In the genomic region with DNA sequence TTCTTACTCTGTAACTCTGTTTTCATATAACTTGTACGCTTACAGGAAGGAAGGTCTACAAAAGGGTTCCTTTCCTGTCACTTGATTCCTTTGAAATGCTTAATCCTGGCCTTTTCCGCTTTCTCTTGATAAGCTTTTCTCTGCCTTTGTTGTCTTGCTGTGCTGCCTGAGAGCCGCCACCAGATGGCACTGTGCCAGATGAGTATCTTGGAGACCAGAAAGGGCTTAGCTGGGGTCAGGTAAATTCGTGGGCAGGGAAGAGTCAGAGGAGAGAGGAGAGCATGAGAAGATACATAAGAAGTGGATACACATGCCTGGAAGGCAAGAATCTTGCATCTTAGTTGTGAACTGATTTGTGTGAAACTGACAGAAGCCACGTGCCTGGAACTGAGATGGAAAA, we compare ENCODE assay signal across 7 mouse cellular contexts. TPM values are rescaled to one million over a fixed set of nuclear protein-coding genes. Genes with fewer than 3 reads are reported as not detected.
A peak's percentile ranks its signal among the peaks of the same experiment; 100 is the strongest.
DNase-seq lines count a peak whose midpoint lies in the region; ATAC-seq and TF ChIP-seq lines count a peak whose summit lies in the region.

No protein-coding gene starts in this region.

- H3K4me3 ChIP-seq in E14TG2a.4 (replicated peaks; ENCODE audit: low read length) = no peak overlapping the region
- no peak overlapping the region for H3K4me3 ChIP-seq in small intestine, adult 2 months (ENCODE audit: low read depth, low read length)

- no peaks in the 10 kb centered on the region for H3K36me3 ChIP-seq in E14TG2a.4 (ENCODE audit: insufficient read depth, low read length)
- H3K36me3 ChIP-seq in small intestine, adult 2 months (ENCODE audit: control insufficient read depth, insufficient read depth, low read length) = no peaks in the 10 kb centered on the region

- DNase-seq in 416B (ENCODE audit: low read depth) = peak; percentile 30
- peak; percentile 19 for DNase-seq in c-Kit-positive CD71-negative TER-119-negative erythroid progenitor cells, embryonic 14.5 days (ENCODE audit: low read depth)
- DNase-seq in forelimb bud, embryonic 11.5 days (ENCODE audit: low read depth, low spot score) = peak; percentile 74
- DNase-seq in kidney, postnatal 4 days = peak; percentile 87 to 89

- WGBS in small intestine, adult 2 months = 18% methylated on average over 5 of the region's 5 CpGs

- TF ChIP-seq CTCF in E14TG2a.4 (conservative IDR thresholded peaks at IDR 0.05; ENCODE audit: low read length) = peak; percentile 92
- peak; percentile 87; the same call in 1 of the 2 replicates for TF ChIP-seq CTCF in small intestine, adult 2 months (IDR thresholded peaks at IDR 0.05; ENCODE audit: extremely low read depth, insufficient read length, insufficient replicate concordance, low read depth, low read length)

- H3K4me1 ChIP-seq in E14TG2a.4 (replicated peaks; ENCODE audit: low read depth, low read length) = no peaks in the 10 kb centered on the region
- H3K4me1 ChIP-seq in small intestine, adult 2 months (ENCODE audit: control insufficient read depth, insufficient read depth, insufficient read length, low read length) = no peaks in the 10 kb centered on the region

- no peaks in the 10 kb centered on the region for H3K9me3 ChIP-seq in E14TG2a.4 (ENCODE audit: low read length)

- ATAC-seq in megakaryocyte, adult 5-6 weeks (ENCODE audit: poor library complexity, severe bottlenecking) = peak; percentile 62

- no peak overlapping the region for H3K27ac ChIP-seq in small intestine, adult 2 months (ENCODE audit: insufficient read depth, low read depth, low read length)

- no peak for TF ChIP-seq POLR2A in small intestine, adult 2 months (IDR thresholded peaks at IDR 0.05; ENCODE audit: low read depth, low read length)

- H3K27me3 ChIP-seq in E14TG2a.4 (ENCODE audit: insufficient read depth, low read length) = peaks cover 12% of the 10 kb centered on the region; the same call in 1 of the 2 replicates
- no peaks in the 10 kb centered on the region for H3K27me3 ChIP-seq in small intestine, adult 2 months (ENCODE audit: control insufficient read depth, insufficient read depth, low read length)

RNA-seq across cellular contexts. Expression of a gene that starts 11.5 kb away (rescaled TPM):
- total RNA-seq in megakaryocyte, adult 5-6 weeks (2015) = 0.07 TPM in 1 of 2 replicates, not detected in the other
- total RNA-seq in megakaryocyte, adult 5-6 weeks (2017) = not detected in 2 replicates
- polyA plus RNA-seq in small intestine, adult 2 months (2012; rRNA removed) = 0.18 and 0.39 TPM in 2 replicates

Comparison
In these comparisons a context has a peak if more than half of its experiments do, and no peak if none do; other contexts are left out.
1. DNase-seq: peak in every context shown above with its lines; median percentile 88 in kidney, postnatal 4 days; 74 in forelimb bud, embryonic 11.5 days; 30 in 416B; 19 in c-Kit-positive CD71-negative TER-119-negative erythroid progenitor cells, embryonic 14.5 days.